Mouse (Mus musculus) bone marrow, adult 2 months (tissue): Measurements from ENCODE around the gene Zdhhc19. TPM values are rescaled to one million over a fixed set of nuclear protein-coding genes. Genes with fewer than 3 reads are reported as not detected.

Source experiments
- H3K27ac ChIP-seq: fragments of 200-500 bp; 2 replicates; pipeline ENCODE4 v1.5.1; 2012; ENCODE audit warnings: low read depth, mild to moderate bottlenecking, control low read depth, inconsistent platforms, low read length; ENCODE audit not compliant: control insufficient read depth, poor library complexity, insufficient read depth
- H3K4me1 ChIP-seq: fragments of 200-500 bp; 2 replicates; pipeline ENCODE4 v1.6.1; 2011; ENCODE audit warnings: low read length; ENCODE audit not compliant: control insufficient read depth, insufficient read depth
- H3K4me3 ChIP-seq: fragments of 200-500 bp; replicated peaks from 2 replicates; pipeline ENCODE3; 2011; ENCODE audit warnings: mild to moderate bottlenecking, low read depth, low read length, control low read depth; ENCODE audit not compliant: control insufficient read depth
- CTCF ChIP-seq: fragments of 200-500 bp; IDR thresholded peaks from 2 replicates; pipeline ENCODE4 v1.5.1; 2011; ENCODE audit warnings: low read length, control low read depth; ENCODE audit not compliant: control insufficient read depth, insufficient read depth
- POLR2A ChIP-seq: fragments of 200-500 bp; IDR thresholded peaks from 2 replicates; pipeline ENCODE4 v1.6.1; 2011; ENCODE audit warnings: low read depth, mild to moderate bottlenecking, control low read depth, low read length, borderline replicate concordance; ENCODE audit not compliant: control insufficient read depth
- WGBS: fragments of 180-500 bp; shearing (Covaris S2); methylation state at CpG from one replicate; pipeline ENCODE4 v1.1.7; 2018; 5-methylcytosine and 5-hydroxymethylcytosine counted together
- polyA plus RNA-seq: library from polyadenylated mRNA; stranded (reverse); fragments of >200 nt; gene quantifications from 2 replicates; pipeline ENCODE4 v1.2.4, GENCODE M21; 2011; ENCODE audit warnings: low replicate concordance; ENCODE audit not compliant: missing spikeins, insufficient read depth, insufficient read length

The Zdhhc19 gene
- polyA plus RNA-seq, 1 experiment, result not detected

- no peak for TF ChIP-seq CTCF
- no peak for TF ChIP-seq POLR2A
- Histone ChIP-seq H3K4me1 (peaks cover 3% of the 10 kb centered on the region; the same call in 1 of the 2 replicates), H3K4me3 (no peak overlapping the region), H3K27ac (no peak overlapping the region)
- WGBS, result 61% methylated on average over 5 of the region's 5 CpGs
These were observed 98.6 kb downstream of the Zdhhc19 start for GRCm38 (mm10) chr16:32594701-32595100.

- no peak for TF ChIP-seq POLR2A
- TF ChIP-seq CTCF, result no peak
- Histone ChIP-seq H3K4me3 (no peak overlapping the region), H3K27ac (no peak overlapping the region), H3K4me1 (peaks cover 3% of the 10 kb centered on the region; the same call in 1 of the 2 replicates)
- WGBS, result 33% methylated on average over 10 of the region's 10 CpGs
These were observed 99.2 kb downstream of the Zdhhc19 start for GRCm38 (mm10) chr16:32595142-32595855.

DNA sequence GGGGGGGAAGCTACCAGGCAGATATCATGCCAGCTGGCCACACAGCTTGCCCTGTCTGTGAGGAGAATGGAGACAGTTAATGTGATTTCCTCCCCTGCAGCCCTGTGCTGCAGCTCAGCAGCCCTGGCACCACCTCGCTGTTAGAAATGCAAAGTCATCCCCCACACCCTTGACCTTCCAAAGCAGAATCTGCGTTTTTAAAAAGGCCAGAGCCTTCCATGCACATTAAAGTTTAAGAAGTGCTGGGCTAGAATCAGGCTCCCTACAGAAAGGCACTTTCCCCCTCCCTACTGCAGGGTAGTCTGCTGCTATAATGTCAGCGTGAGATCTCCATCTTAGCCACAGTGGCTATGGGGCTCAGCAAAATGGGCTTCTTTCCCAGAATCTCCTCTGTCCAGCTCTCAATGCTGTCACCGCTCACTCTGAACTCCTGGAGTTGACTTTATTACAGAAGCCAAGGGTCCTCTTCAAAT lies 101.9 kb downstream of the Zdhhc19 start:
- Histone ChIP-seq H3K4me3 (no peak overlapping the region), H3K27ac (peak overlapping the region; percentile 34; the same call in 1 of the 2 replicates), H3K4me1 (peaks cover 3% of the 10 kb centered on the region; the same call in 1 of the 2 replicates)
- TF ChIP-seq POLR2A (no peak), CTCF (no peak)
- 17% methylated on average over 4 of the region's 4 CpGs for WGBS

DNA sequence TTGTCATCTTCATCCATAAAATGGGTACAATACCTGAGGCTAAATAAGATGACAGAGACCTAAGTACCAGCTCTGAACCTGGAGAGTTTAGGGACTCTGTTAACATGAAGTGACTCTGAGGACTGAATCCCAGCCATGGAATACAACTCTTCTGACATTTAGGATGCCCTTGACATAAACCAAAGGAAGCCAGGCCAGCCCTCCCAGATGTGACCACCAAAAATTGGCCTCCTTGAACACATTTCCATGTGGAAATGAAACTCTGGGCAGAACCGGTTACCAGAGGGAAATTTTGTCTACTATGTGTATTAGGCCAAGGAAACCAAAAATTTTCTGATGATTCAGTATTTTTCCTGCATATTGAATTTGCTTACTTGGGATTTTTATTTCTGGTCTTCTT lies 103.1 kb downstream of the Zdhhc19 start:
- WGBS, result 70% methylated on average over 1 of the region's 1 CpGs
- H3K27ac ChIP-seq, result no peak overlapping the region
- H3K4me1 ChIP-seq, result no peaks in the 10 kb centered on the region; the same call in 1 of the 2 replicates
- no peak for TF ChIP-seq CTCF
- TF ChIP-seq POLR2A, result no peak
- no peak overlapping the region for H3K4me3 ChIP-seq

DNA sequence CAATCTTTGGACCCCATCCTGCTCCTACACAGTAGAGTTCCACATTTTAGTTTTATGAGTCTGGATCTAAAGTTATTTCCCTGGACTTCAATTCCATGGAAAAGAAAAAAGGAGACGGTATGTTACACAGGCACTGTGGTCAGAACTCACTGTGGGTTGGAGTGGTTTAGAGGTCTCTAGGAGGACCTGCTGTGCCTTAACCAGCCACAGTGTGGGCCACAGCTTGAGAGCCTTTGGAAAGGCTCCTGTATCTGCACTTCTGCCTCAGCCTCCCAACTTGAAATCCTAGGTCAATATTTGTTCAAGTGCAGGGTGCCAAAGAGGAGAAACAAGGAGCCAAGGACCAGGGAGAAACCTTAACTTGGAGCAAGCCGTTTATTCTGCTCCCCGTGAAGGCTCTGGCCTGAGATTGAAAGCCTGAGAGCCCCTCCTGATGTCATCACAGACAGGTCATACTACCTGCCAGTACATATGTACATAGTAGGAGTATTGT lies 106.2 kb downstream of the Zdhhc19 start:
- no peaks in the 10 kb centered on the region; the same call in 1 of the 2 replicates for H3K4me1 ChIP-seq
- no peak overlapping the region for H3K27ac ChIP-seq
- WGBS, result 88% methylated on average over 3 of the region's 3 CpGs
- TF ChIP-seq POLR2A (no peak), CTCF (no peak)
- H3K4me3 ChIP-seq, result no peak overlapping the region

- no peak for TF ChIP-seq CTCF
- TF ChIP-seq POLR2A, result no peak
- WGBS, result 52% methylated on average over 7 of the region's 7 CpGs
- Histone ChIP-seq H3K27ac (no peak overlapping the region), H3K4me1 (no peaks in the 10 kb centered on the region; the same call in 1 of the 2 replicates), H3K4me3 (no peak overlapping the region)
These were observed 111.7 kb downstream of the Zdhhc19 start for GRCm38 (mm10) chr16:32607562-32608343.

DNA sequence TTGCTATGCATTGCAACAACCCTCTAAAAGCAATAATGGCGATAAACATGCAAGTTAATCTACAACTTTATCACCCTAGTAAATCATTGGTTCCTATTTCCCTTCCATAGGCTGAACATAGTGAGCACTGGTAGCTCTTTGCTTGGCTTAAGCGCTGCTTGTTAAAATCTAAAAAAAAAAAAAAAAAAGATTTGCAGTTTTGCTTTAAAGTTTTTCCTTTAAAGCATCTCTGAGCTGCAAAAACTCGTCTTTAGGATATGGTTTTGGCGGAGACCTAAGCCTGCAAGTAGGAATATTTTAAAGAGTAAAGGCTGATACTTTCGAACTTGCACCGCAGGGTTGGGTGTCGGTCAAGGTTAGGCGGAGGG lies 112.3 kb downstream of the Zdhhc19 start:
- peak overlapping the region; percentile 85 for H3K4me3 ChIP-seq
- no peaks in the 10 kb centered on the region; the same call in 1 of the 2 replicates for H3K4me1 ChIP-seq
- WGBS, result 4% methylated on average over 8 of the region's 8 CpGs
- TF ChIP-seq CTCF (no peak), POLR2A (no peak)
- peak overlapping the region; percentile 76 for H3K27ac ChIP-seq
